Mouse (Mus musculus) neural tube, embryonic 15.5 days (tissue): ENCODE measurements around the gene 4933407L21Rik. TPM values are rescaled to one million over a fixed set of nuclear protein-coding genes. Genes with fewer than 3 reads are reported as not detected.

Experiments used
- polyA plus RNA-seq: library from polyadenylated mRNA; unstranded; fragments of >200 nt; fragmentation: Nextera tagmentation; extraction: Ambion mirVana; gene quantifications from 2 replicates; pipeline ENCODE4 v1.2.1, GENCODE M21; 2015

The 4933407L21Rik gene
- polyA plus RNA-seq, 1 experiment from 2014 or later = 6.8 TPM

Other genes starting within 250 kb of the 4933407L21Rik start
- gene A630001G21Rik, start 149.8 kb upstream of the 4933407L21Rik start, polyA plus RNA-seq = 0.45 and 2.0 TPM in 2 replicates
- 42.8 and 45.3 TPM in 2 replicates for gene Cab39, start 135.0 kb upstream of the 4933407L21Rik start, polyA plus RNA-seq
- 185 and 211 TPM in 2 replicates for gene Itm2c, start 34.2 kb upstream of the 4933407L21Rik start, polyA plus RNA-seq
- 0.10 and 0.19 TPM in 2 replicates for gene Gpr55, start 32.5 kb downstream of the 4933407L21Rik start, polyA plus RNA-seq
- 0.41 and 0.60 TPM in 2 replicates for gene Spata3, start 88.3 kb downstream of the 4933407L21Rik start, polyA plus RNA-seq
- gene 2810459M11Rik, start 117.4 kb downstream of the 4933407L21Rik start, polyA plus RNA-seq = 7.0 and 7.2 TPM in 2 replicates
- gene Psmd1, start 135.9 kb downstream of the 4933407L21Rik start, polyA plus RNA-seq = 180 and 184 TPM in 2 replicates
- 0.12 and 0.66 TPM in 2 replicates for gene Htr2b, start 183.5 kb downstream of the 4933407L21Rik start, polyA plus RNA-seq
- gene Gm21972, start 205.2 kb downstream of the 4933407L21Rik start, polyA plus RNA-seq = 1.2 TPM in 1 of 2 replicates, not detected in the other
- gene Armc9, start 226.3 kb downstream of the 4933407L21Rik start, polyA plus RNA-seq = 35.5 and 35.9 TPM in 2 replicates